Mouse (Mus musculus): Measurements from ENCODE around the gene Mid2.
"Not testable (repeated sequence)": the region's sequence is repeated elsewhere in the genome, so short reads cannot be mapped to it uniquely, and the experiment has no call there.

Mid2 gene

GRCm38 (mm10) chrX:140664479-140665241 lies at the start of gene Mid2:
Gene Mid2, plus strand, starts transcription at chrX:140664599.
- peak; percentile 27 for DNase-seq

- DNase-seq, result no peak
These were observed 39.4 kb upstream of the Mid2 start for GRCm38 (mm10) chrX:140624875-140625594.

GRCm38 (mm10) chrX:140638028-140638427 lies 26.4 kb upstream of the Mid2 start:
- no peak for DNase-seq

GRCm38 (mm10) chrX:140639592-140639991 lies 24.8 kb upstream of the Mid2 start:
- DNase-seq, result no peak

GRCm38 (mm10) chrX:140660731-140661130 lies 3.7 kb upstream of the Mid2 start:
- DNase-seq, result no peak

GRCm38 (mm10) chrX:140663516-140663915 lies 883 bp upstream of the Mid2 start:
- no peak for DNase-seq

- DNase-seq, result peak; percentile 35
These were observed 927 bp downstream of the Mid2 start for GRCm38 (mm10) chrX:140665242-140665810.

- DNase-seq, result no peak
These were observed 11.0 kb downstream of the Mid2 start for GRCm38 (mm10) chrX:140675444-140675843.

- no peak for DNase-seq
These were observed 23.9 kb downstream of the Mid2 start for GRCm38 (mm10) chrX:140688335-140688734.

- DNase-seq, result not testable (repeated sequence)
These were observed 33.6 kb downstream of the Mid2 start for GRCm38 (mm10) chrX:140697872-140698463.

- DNase-seq, result no peak
These were observed 38.8 kb downstream of the Mid2 start for GRCm38 (mm10) chrX:140703224-140703623.

- DNase-seq, result no peak
These were observed 41.7 kb downstream of the Mid2 start for GRCm38 (mm10) chrX:140706077-140706476.

- DNase-seq, result no peak
These were observed 58.0 kb downstream of the Mid2 start for GRCm38 (mm10) chrX:140722400-140722799.

GRCm38 (mm10) chrX:140738986-140739385 lies 74.6 kb downstream of the Mid2 start:
- DNase-seq, result no peak

GRCm38 (mm10) chrX:140743213-140743612 lies 78.8 kb downstream of the Mid2 start:
- no peak for DNase-seq

GRCm38 (mm10) chrX:140769794-140770193 lies 105.4 kb downstream of the Mid2 start:
- DNase-seq, result no peak

- no peak for DNase-seq
These were observed 140.9 kb downstream of the Mid2 start for GRCm38 (mm10) chrX:140805340-140805739.

GRCm38 (mm10) chrX:140813312-140814006 lies 149.1 kb downstream of the Mid2 start, which contains the start of gene Tex13b:
Gene Tex13b, minus strand, starts transcription at chrX:140813433.
- DNase-seq, result no peak

Measured in cerebellum, adult 11 months (tissue).